Mouse (Mus musculus) layer of hippocampus, adult 6 months (tissue): ENCODE measurements around the gene Zfp59. TPM values are rescaled to one million over a fixed set of nuclear protein-coding genes. Genes with fewer than 3 reads are reported as not detected.

ENCODE experiments used
- long read RNA-seq, 2 experiments: library from polyadenylated mRNA; unstranded; transcript quantifications; one replicate each; pipeline ENCODE4 v2.0.0; 2019 to 2020
- polyA plus RNA-seq: library from polyadenylated mRNA; unstranded; fragments of <200 nt; fragmentation: Nextera tagmentation; gene quantifications from 2 replicates; pipeline ENCODE4 v1.2.3, GENCODE M21; 2021

Gene Zfp59
- polyA plus RNA-seq, result 2.2 and 2.8 TPM in 2 replicates
- long read RNA-seq, experiment 1, partial matches to known transcripts, result 0 of 4 reads
- long read RNA-seq, experiment 1, other reads (novel, unspliced or antisense), result 1 of 4 reads
- long read RNA-seq, experiment 2, transcript Zfp59-202 (5 exons, 3,437 nt), result major isoform, 35 of 36 reads
- long read RNA-seq, experiment 2, partial matches to known transcripts, result 0 of 36 reads
- long read RNA-seq, experiment 2, other reads (novel, unspliced or antisense), result 1 of 36 reads

GRCm38 (mm10) chr7:27838323-27839249 lies at the start of gene Zfp59:
Gene Zfp59 (plus strand): TSS chr7:27838607.

DNA sequence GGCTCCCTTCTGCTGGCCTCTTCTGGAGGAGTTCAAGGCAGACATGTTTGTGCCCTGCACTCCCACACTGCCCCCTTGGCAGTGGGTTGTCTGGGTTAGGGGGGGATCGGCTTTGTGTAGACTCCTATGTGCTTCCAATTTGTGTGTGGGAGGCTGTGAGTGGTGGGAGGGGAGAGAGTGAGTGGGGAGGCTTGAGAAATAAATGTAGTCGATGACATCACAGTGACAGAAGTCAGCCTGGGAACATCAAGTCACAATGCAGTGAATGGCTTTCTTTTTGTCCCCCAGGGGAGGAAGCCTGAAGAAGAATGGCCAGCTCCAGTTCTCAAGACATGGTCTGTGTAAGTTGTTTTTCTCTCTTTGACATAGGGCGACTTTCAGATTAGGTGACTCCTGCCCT lies 31.5 kb upstream of the Zfp59 start, which contains the start of gene Zfp626:
Gene Zfp626 (plus strand): TSS at position 301 of the 400 bp plus-strand sequence.

DNA sequence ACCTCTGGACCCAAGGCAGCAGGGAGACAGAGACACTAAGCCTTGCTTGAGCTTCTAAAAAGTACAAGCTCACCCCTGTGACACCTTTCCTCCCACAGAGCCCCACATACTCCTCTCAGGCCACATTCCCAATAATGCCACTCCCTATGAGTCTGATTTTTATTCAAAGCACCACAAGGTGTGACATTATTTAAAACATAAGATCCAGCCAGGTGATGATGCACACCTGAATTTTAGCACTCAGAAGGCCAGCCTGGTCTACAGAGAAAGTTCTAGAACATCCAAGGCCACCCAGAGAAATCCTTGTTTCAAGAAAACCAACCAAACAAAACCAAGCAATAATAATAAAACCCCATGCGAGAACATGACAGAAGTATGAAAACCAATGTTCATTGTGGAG lies 18.8 kb downstream of the Zfp59 start, which contains the start of gene Zfp607a:
Gene Zfp607a (plus strand): TSS at position 301 of the 400 bp plus-strand sequence.

Other genes starting within 250 kb of the Zfp59 start
- 106 and 111 TPM in 2 replicates for gene Akt2, start 247.1 kb upstream of the Zfp59 start, polyA plus RNA-seq
- gene Ttc9b, start 184.7 kb upstream of the Zfp59 start, polyA plus RNA-seq, result 37.4 and 60.6 TPM in 2 replicates
- 9.6 and 9.7 TPM in 2 replicates for gene Map3k10, start 164.0 kb upstream of the Zfp59 start, polyA plus RNA-seq
- 2.6 and 4.0 TPM in 2 replicates for gene Zfp607b, start 149.3 kb upstream of the Zfp59 start, polyA plus RNA-seq
- gene Zfp60, start 107.2 kb upstream of the Zfp59 start, polyA plus RNA-seq, result 6.1 and 8.2 TPM in 2 replicates
- gene Zfp626, start 31.4 kb upstream of the Zfp59 start, polyA plus RNA-seq, result 0.43 and 0.70 TPM in 2 replicates
- 0.21 and 0.26 TPM in 2 replicates for gene Zfp607a, start 18.9 kb downstream of the Zfp59 start, polyA plus RNA-seq
- 3.0 and 4.1 TPM in 2 replicates for gene Zfp974, start 90.9 kb downstream of the Zfp59 start, polyA plus RNA-seq
- 13.8 and 28.2 TPM in 2 replicates for gene Zfp780b, start 140.6 kb downstream of the Zfp59 start, polyA plus RNA-seq
- 0.83 and 1.2 TPM in 2 replicates for gene Zfp850, start 175.5 kb downstream of the Zfp59 start, polyA plus RNA-seq
- 246 and 258 TPM in 2 replicates for gene Psmc4, start 211.5 kb downstream of the Zfp59 start, polyA plus RNA-seq
- gene Fcgbp, start 232.6 kb downstream of the Zfp59 start, polyA plus RNA-seq, result 0.54 and 0.67 TPM in 2 replicates